Mouse (Mus musculus) T-cell, adult 2 months (primary cell): ENCODE measurements around the gene Jmjd6.
"Not testable (repeated sequence)": the region's sequence is repeated elsewhere in the genome, so short reads cannot be mapped to it uniquely, and the experiment has no call there.

ENCODE experiments used
- DNase-seq: peaks from one replicate; pipeline ENCODE4 v3.0.0; 2022; ENCODE audit warnings: low spot score

The Jmjd6 gene

GRCm38 (mm10) chr11:116851576-116852290, 8.5 kb upstream of the Jmjd6 start:
- no peak for DNase-seq

- no peak for DNase-seq
These were observed 7.7 kb upstream of the Jmjd6 start for GRCm38 (mm10) chr11:116850833-116851477.

- DNase-seq: no peak
These were observed 6.8 kb upstream of the Jmjd6 start for GRCm38 (mm10) chr11:116850085-116850484.

GRCm38 (mm10) chr11:116849587-116849986, 6.3 kb upstream of the Jmjd6 start:
- no peak for DNase-seq

GRCm38 (mm10) chr11:116848877-116849178, 5.6 kb upstream of the Jmjd6 start:
- DNase-seq: not testable (repeated sequence)

- no peak for DNase-seq
These were observed 5.0 kb upstream of the Jmjd6 start for GRCm38 (mm10) chr11:116848086-116848876.

GRCm38 (mm10) chr11:116847187-116848085, 4.2 kb upstream of the Jmjd6 start:
- no peak for DNase-seq

- DNase-seq: no peak
These were observed 3.4 kb upstream of the Jmjd6 start for GRCm38 (mm10) chr11:116846593-116847181.

- peak; percentile 70 for DNase-seq
These were observed 553 bp downstream of the Jmjd6 start for GRCm38 (mm10) chr11:116842531-116843260.

- DNase-seq: no peak
These were observed 2.5 kb downstream of the Jmjd6 start for GRCm38 (mm10) chr11:116840748-116841147.

- no peak for DNase-seq
These were observed 3.6 kb downstream of the Jmjd6 start for GRCm38 (mm10) chr11:116839601-116840000.

GRCm38 (mm10) chr11:116838936-116839335, 4.3 kb downstream of the Jmjd6 start:
- DNase-seq: no peak

- no peak for DNase-seq
These were observed 5.8 kb downstream of the Jmjd6 start for GRCm38 (mm10) chr11:116837441-116837840.

GRCm38 (mm10) chr11:116836283-116836682, 7.0 kb downstream of the Jmjd6 start:
- DNase-seq: no peak

- no peak for DNase-seq
These were observed 8.3 kb downstream of the Jmjd6 start for GRCm38 (mm10) chr11:116834954-116835353.

GRCm38 (mm10) chr11:116832172-116832685, 11.0 kb downstream of the Jmjd6 start:
- no peak for DNase-seq

- peak; percentile 19 for DNase-seq
These were observed 15.6 kb downstream of the Jmjd6 start, which contains the start of gene Mxra7 for GRCm38 (mm10) chr11:116827534-116828165. Gene Mxra7, minus strand, starts transcription at chr11:116828046.

GRCm38 (mm10) chr11:116826550-116827504, 16.4 kb downstream of the Jmjd6 start:
- no peak for DNase-seq

- no peak for DNase-seq
These were observed 18.0 kb downstream of the Jmjd6 start for GRCm38 (mm10) chr11:116825230-116825629.
